Mouse (Mus musculus): Measurements from ENCODE around the gene Orai3.

- no peak for TF ChIP-seq ZNF384 (IDR thresholded peaks at IDR 0.05; ENCODE audit: low read depth, low read length)
- no peak for TF ChIP-seq HCFC1 (IDR thresholded peaks at IDR 0.05; ENCODE audit: borderline replicate concordance, insufficient read depth, low read length)
- no peak for TF ChIP-seq CHD2 (IDR thresholded peaks at IDR 0.05; ENCODE audit: low read depth, low read length)
Observed at GRCm38 (mm10) chr7:127767671-127768345, 1.8 kb upstream of the Orai3 start.

All from ES-E14 (cell line).